Mouse (Mus musculus) embryonic fibroblast, embryonic 13.5 days (primary cell): ENCODE measurements at regions not wholly inside any gene's neighbourhood (a gene's known extent, or its start where the extent isn't known, plus 50 kb on each side); places are given as distances from the start of the nearest gene placed in this dataset.

ENCODE experiments used
- H3K27ac ChIP-seq: 2 replicates; pipeline ENCODE4 v1.5.1; 2012; ENCODE audit warnings: low read length, control low read depth, inconsistent platforms; ENCODE audit not compliant: insufficient read depth
- H3K4me1 ChIP-seq: 2 replicates; pipeline ENCODE4 v1.6.1; 2011; ENCODE audit warnings: low read length; ENCODE audit not compliant: control insufficient read depth, insufficient read depth
- H3K4me3 ChIP-seq: 2 replicates; pipeline ENCODE4 v1.5.1; 2011; ENCODE audit warnings: mild to moderate bottlenecking, control low read depth, low read length; ENCODE audit not compliant: insufficient read depth
- CTCF ChIP-seq: IDR thresholded peaks from 2 replicates; pipeline ENCODE4 v1.5.1; 2011; ENCODE audit warnings: mild to moderate bottlenecking, control low read depth, low read length, moderate library complexity, borderline replicate concordance; ENCODE audit not compliant: insufficient read depth
- POLR2A ChIP-seq: IDR thresholded peaks from 2 replicates; pipeline ENCODE4 v1.6.1; 2011; ENCODE audit warnings: low read depth, mild to moderate bottlenecking, control low read depth, low read length, moderate library complexity

DNA sequence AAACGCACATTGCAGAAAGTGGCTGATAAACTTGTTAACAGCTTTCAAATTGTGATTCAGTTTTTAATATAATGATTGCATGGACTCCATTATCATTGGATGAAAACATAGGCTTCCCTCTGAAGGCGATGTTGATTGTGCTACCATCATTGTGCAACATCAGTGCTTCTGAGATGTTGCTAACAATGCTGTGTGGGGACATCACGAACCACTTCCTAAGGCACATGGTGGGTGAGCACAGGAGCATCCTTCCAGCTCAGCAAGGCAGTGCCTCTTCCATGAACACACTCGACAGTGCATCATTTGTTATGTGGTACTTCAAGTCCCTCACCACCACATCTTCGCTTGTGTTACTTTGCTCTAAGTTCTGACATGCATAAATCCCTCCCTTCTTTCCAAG is 84.9 kb upstream of the Pik3r1 start:
- Histone ChIP-seq H3K4me1 (no peaks in the 10 kb centered on the region), H3K4me3 (no peak overlapping the region), H3K27ac (no peak overlapping the region)
- TF ChIP-seq CTCF = no peak
- TF ChIP-seq POLR2A = no peak

DNA sequence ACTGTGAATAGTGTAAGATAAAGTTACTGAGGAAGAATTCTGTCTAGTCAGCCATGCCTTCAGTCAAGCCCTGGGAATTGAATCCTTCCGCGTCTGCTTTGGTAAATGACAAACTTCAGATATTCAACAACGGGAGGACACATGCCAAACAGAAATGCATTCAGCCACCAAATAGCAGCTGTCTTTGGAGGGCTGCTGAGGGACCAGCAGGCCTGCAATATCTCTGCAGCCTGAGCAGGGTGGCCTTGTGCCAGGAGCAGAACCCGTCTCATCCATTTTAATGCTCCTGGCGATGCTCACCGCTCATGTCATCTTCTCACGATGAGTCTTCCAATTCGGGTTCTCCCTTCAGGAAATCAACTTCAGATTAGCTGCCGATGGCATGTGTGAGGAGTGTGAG is 87.1 kb upstream of the Pik3r1 start:
- no peak overlapping the region for H3K27ac ChIP-seq
- TF ChIP-seq CTCF = no peak
- no peak for TF ChIP-seq POLR2A
- H3K4me3 ChIP-seq = no peak overlapping the region
- H3K4me1 ChIP-seq = no peaks in the 10 kb centered on the region

- TF ChIP-seq POLR2A = no peak
- no peak for TF ChIP-seq CTCF
- Histone ChIP-seq H3K4me3 (no peak overlapping the region), H3K4me1 (no peaks in the 10 kb centered on the region), H3K27ac (no peak overlapping the region)
Measured at GRCm38 (mm10) chr13:101860704-101861103, 92.7 kb upstream of the Pik3r1 start.

DNA sequence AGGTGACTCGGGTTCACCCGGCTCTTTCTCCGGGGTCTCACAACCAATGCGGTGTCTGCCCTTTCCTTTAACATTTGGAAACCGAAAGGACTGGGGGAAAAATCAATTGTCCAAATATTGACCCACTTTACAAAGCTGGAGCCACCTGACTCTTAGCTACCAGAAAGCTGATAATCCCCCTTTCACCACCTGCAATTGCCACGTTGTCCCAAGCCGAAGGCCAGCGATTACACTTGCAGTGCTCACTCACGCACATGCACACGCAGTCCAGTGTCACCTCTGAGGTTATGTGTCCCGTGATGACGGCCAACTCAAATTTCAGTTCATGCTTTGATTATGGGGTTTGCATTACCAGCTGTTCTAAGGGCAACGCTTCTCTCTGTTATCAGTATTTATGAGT is 94.0 kb upstream of the Pik3r1 start:
- H3K4me1 ChIP-seq = no peaks in the 10 kb centered on the region
- TF ChIP-seq POLR2A (no peak), CTCF (no peak)
- no peak overlapping the region for H3K4me3 ChIP-seq
- H3K27ac ChIP-seq = no peak overlapping the region

- TF ChIP-seq POLR2A (no peak), CTCF (no peak)
- H3K27ac ChIP-seq = no peak overlapping the region
Measured at GRCm38 (mm10) chr13:101863015-101863414, 95.0 kb upstream of the Pik3r1 start.

GRCm38 (mm10) chr13:101863602-101864001 is 95.6 kb upstream of the Pik3r1 start:
- Histone ChIP-seq H3K27ac (no peak overlapping the region), H3K4me1 (no peaks in the 10 kb centered on the region), H3K4me3 (no peak overlapping the region)
- no peak for TF ChIP-seq CTCF
- TF ChIP-seq POLR2A = no peak

More at GRCm38 (mm10) chr13:101863015-101863414, 95.0 kb upstream of the Pik3r1 start:
- H3K4me1 ChIP-seq = no peaks in the 10 kb centered on the region
- H3K4me3 ChIP-seq = no peak overlapping the region

DNA sequence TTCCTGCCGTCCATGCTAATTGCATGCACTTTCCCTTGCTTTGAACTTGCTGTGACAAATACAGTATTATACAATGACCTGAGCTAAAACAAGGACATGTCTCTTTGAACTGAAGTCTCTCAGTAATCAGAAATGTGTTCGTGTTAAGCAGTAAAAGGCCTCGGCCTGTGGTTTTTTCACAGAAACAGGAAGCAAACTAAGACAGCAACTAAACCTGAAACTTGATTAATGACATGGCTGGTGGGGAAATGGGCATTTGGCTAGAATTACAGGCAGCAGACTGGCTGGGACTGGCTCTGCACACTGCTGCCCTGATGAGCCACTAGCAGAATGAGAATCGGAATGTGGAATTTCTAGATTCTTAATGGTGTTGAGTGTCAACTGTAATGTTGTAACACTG is 98.8 kb upstream of the Pik3r1 start:
- no peaks in the 10 kb centered on the region for H3K4me1 ChIP-seq
- no peak overlapping the region for H3K4me3 ChIP-seq
- no peak overlapping the region for H3K27ac ChIP-seq
- TF ChIP-seq POLR2A (no peak), CTCF (no peak)

- H3K4me1 ChIP-seq = 0 out of 2 replicates have a peak, but pooled peaks cover 3% of the 10 kb centered on the region
- no peak overlapping the region for H3K4me3 ChIP-seq
- TF ChIP-seq CTCF = no peak
- H3K27ac ChIP-seq = no peak overlapping the region
Measured at GRCm38 (mm10) chr13:101874761-101875160, 106.7 kb upstream of the Pik3r1 start.

- Histone ChIP-seq H3K27ac (no peak overlapping the region), H3K4me3 (no peak overlapping the region), H3K4me1 (0 out of 2 replicates have a peak, but pooled peaks cover 3% of the 10 kb centered on the region)
- TF ChIP-seq POLR2A (no peak), CTCF (no peak)
Measured at GRCm38 (mm10) chr13:101876069-101876468, 108.1 kb upstream of the Pik3r1 start.

GRCm38 (mm10) chr13:101876601-101877000 is 108.6 kb upstream of the Pik3r1 start:
- TF ChIP-seq POLR2A (no peak), CTCF (no peak)
- Histone ChIP-seq H3K4me3 (no peak overlapping the region), H3K4me1 (0 out of 2 replicates have a peak, but pooled peaks cover 3% of the 10 kb centered on the region), H3K27ac (no peak overlapping the region)

- Histone ChIP-seq H3K4me1 (0 out of 2 replicates have a peak, but pooled peaks cover 3% of the 10 kb centered on the region), H3K4me3 (no peak overlapping the region), H3K27ac (no peak overlapping the region)
- no peak for TF ChIP-seq CTCF
- TF ChIP-seq POLR2A = no peak
Measured at GRCm38 (mm10) chr13:101878168-101878567, 110.2 kb upstream of the Pik3r1 start.
